Mouse (Mus musculus) cortical plate, adult 2 months (tissue): Measurements from ENCODE around the gene Mrps34. TPM values are rescaled to one million over a fixed set of nuclear protein-coding genes. Genes with fewer than 3 reads are reported as not detected.

ENCODE experiments used
- H3K27ac ChIP-seq: fragments of 200-500 bp; 2 replicates; pipeline ENCODE4 v1.5.1; 2012; ENCODE audit warnings: low read length, control low read depth, inconsistent platforms; ENCODE audit not compliant: insufficient read depth
- H3K4me1 ChIP-seq: fragments of 200-500 bp; 2 replicates; pipeline ENCODE4 v1.6.1; 2011; ENCODE audit warnings: low read length; ENCODE audit not compliant: control insufficient read depth, insufficient read depth
- H3K4me3 ChIP-seq: fragments of 200-500 bp; 2 replicates; pipeline ENCODE4 v1.5.1; 2011; ENCODE audit warnings: mild to moderate bottlenecking, low read length, control low read depth; ENCODE audit not compliant: insufficient read depth
- CTCF ChIP-seq: fragments of 200-500 bp; IDR thresholded peaks from 2 replicates; pipeline ENCODE4 v1.5.1; 2011; ENCODE audit warnings: mild to moderate bottlenecking, control low read depth, low read length; ENCODE audit not compliant: insufficient read depth; ENCODE audit errors: extremely low read depth
- POLR2A ChIP-seq: fragments of 200-500 bp; IDR thresholded peaks from 2 replicates; pipeline ENCODE4 v1.6.1; 2011; ENCODE audit warnings: mild to moderate bottlenecking, low read length, control low read depth; ENCODE audit not compliant: insufficient read depth; ENCODE audit errors: extremely low read depth
- polyA plus RNA-seq: library from polyadenylated mRNA; depleted of rRNA; stranded (reverse); fragments of >200 nt; gene quantifications from 2 replicates; pipeline ENCODE4 v1.2.3, GENCODE M21; 2012

Gene Mrps34
- polyA plus RNA-seq, 1 experiment = 115 TPM

DNA sequence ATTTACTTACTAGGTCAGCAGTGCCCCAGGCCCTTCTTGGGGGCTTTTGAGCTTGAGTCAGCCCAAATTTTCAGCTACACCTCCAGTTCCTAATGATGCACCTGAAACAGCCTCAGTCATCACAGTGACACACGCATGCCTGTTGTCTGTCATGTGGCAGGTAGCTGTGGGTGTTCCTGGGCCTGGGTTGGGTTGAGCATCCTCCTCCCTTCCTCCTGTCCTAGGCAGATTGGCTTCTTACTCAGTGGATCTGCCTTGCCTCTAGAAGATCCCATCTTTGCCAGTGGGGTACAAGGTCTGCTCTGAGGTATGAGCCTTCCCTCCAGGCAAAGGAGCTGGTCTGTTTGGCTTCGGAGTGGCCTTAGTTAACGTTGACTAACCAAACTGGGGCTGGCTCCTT is 6.1 kb upstream of the Mrps34 start:
- H3K4me1 ChIP-seq = peaks cover 5% of the 10 kb centered on the region; the same call in 1 of the 2 replicates

DNA sequence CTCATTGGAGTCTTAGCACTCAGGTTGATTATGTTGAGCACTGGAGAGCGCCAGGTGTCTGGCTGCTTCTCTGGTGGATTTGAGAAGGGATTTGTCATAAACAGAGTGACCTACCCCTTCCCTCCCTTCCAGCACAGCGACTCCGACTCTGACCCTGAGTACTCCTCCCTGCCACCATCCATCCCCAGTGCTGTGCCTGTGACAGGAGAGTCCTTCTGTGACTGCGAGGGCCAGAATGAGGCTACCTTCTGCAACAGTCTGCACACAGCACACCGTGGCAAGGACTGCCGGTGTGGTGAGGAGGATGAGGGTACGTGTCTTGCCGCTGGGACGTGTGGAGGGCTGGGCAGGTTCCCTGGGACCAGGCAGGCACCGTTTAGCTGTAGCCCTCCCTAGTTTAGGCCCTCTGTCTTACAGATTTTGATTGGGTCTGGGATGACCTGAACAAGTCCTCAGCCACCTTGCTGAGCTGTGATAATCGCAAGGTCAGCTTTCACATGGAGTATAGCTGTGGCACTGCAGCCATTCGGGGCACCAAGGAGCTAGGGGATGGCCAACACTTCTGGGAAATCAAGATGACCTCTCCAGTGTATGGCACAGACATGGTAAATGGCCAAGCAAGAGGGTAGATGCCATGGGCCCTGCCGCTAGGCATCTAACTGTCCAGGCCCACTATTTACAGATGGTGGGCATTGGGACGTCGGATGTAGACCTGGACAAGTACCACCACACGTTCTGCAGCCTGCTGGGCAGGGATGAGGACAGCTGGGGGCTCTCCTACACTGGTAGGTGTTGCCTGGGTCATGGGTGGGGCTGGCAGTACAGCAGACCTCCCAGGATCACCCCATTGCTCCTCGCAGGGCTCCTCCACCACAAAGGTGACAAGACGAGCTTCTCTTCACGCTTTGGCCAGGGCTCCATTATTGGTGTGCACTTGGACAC is 4.5 kb upstream of the Mrps34 start:
- no peak overlapping the region for H3K4me3 ChIP-seq
- peaks cover 4% of the 10 kb centered on the region; the same call in 1 of the 2 replicates for H3K4me1 ChIP-seq
- no peak overlapping the region for H3K27ac ChIP-seq
- no peak for TF ChIP-seq CTCF
- TF ChIP-seq POLR2A = peak; percentile 43

More for the DNA sequence above, 6.1 kb upstream of the Mrps34 start:
- no peak overlapping the region for H3K4me3 ChIP-seq
- TF ChIP-seq CTCF (no peak), POLR2A (peak; percentile 44)
- H3K27ac ChIP-seq = no peak overlapping the region

DNA sequence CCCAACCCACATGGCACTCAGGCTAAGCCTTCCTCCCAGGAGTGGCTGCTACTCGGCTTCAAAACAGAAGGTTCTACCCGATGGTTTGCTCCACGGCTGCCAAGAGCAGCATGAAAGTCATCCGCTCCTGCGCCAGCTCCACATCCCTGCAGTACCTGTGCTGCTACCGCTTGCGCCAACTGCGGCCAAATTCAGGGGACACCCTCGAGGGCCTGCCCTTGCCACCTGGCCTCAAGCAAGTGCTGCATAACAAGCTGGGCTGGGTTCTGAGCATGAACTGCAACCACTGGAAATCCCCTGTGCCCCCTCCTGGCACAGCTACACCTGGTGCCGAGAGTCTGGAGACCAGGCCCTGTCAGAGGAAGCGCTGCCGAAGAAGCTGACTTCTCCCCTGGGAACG is 3.6 kb upstream of the Mrps34 start:
- peaks cover 3% of the 10 kb centered on the region; the same call in 1 of the 2 replicates for H3K4me1 ChIP-seq
- no peak overlapping the region for H3K4me3 ChIP-seq
- TF ChIP-seq POLR2A (no peak), CTCF (no peak)
- H3K27ac ChIP-seq = no peak overlapping the region

GRCm38 (mm10) chr17:24892785-24893184 is 2.1 kb upstream of the Mrps34 start:
- no peak overlapping the region for H3K4me3 ChIP-seq
- no peak for TF ChIP-seq CTCF
- no peak for TF ChIP-seq POLR2A
- peaks cover 4% of the 10 kb centered on the region; the same call in 1 of the 2 replicates for H3K4me1 ChIP-seq
- H3K27ac ChIP-seq = no peak overlapping the region

DNA sequence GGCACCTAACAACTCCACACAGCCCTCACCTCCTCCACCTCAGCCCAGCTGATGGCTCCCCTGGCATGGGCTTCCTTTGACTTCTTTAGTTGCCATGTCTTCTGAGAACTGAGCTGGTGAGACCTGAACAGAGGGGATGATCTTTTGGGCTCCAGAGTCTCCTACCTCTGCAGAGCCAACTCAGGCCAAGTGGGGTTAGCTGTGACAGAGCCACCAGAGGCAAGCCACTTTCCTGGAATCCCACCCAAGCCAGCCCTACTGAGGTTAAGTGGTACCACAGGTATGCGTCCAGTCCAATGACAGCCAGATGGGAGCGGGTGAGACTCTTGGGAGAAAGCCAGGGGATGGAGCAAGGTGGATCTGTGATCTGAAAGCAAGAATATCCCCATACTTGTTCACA is 1.6 kb upstream of the Mrps34 start:
- Histone ChIP-seq H3K27ac (no peak overlapping the region), H3K4me1 (peaks cover 4% of the 10 kb centered on the region; the same call in 1 of the 2 replicates), H3K4me3 (no peak overlapping the region)
- 0 out of 2 replicates have a peak, but pooled peaks have one; percentile 15 for TF ChIP-seq POLR2A
- TF ChIP-seq CTCF = no peak

- peaks cover 4% of the 10 kb centered on the region; the same call in 1 of the 2 replicates for H3K4me1 ChIP-seq
- peak overlapping the region; percentile 80 for H3K4me3 ChIP-seq
- no peak for TF ChIP-seq CTCF
- no peak for TF ChIP-seq POLR2A
- no peak overlapping the region for H3K27ac ChIP-seq
These were observed 588 bp upstream of the Mrps34 start for GRCm38 (mm10) chr17:24894061-24894994.

DNA sequence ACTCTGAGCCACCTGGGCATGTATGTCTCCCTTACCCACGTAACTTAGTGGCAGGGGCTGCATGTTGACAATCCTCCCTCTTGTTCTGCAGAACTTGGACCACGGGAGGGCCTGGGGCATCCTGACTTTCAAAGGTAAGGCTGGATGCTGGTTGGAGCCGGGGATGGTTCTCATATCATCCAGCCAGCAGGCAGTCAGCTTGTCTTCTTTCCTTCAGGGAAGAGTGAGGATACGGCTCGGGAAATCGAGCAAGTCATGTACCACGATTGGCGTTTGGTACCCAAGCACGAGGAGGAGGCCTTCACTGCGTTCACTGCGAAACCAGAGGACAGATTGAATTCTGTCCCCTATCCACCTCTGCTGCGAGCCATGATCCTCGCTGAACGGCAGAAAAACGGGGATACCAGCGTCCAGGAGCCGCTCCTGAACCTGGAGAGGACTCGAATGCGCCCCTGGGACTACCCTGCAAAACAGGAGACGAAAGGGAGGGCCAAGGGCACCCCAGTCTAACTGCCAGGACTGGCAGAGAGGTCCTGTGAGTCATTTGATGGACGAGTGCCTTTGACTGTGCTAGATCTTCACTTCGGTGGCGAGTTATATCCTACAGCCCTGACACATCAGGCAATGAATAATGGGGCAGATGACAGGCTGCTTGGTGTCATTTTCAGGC is 790 bp downstream of the Mrps34 start:
- peaks cover 5% of the 10 kb centered on the region; the same call in 1 of the 2 replicates for H3K4me1 ChIP-seq
- peak overlapping the region; percentile 85 for H3K27ac ChIP-seq
- peak overlapping the region; percentile 80 for H3K4me3 ChIP-seq
- no peak for TF ChIP-seq POLR2A
- TF ChIP-seq CTCF = no peak

GRCm38 (mm10) chr17:24896241-24896992 is 1.5 kb downstream of the Mrps34 start, which contains the start of gene Nme3:
Gene Nme3, plus strand, starts transcription at chr17:24896500.
- TF ChIP-seq CTCF (no peak), POLR2A (peak; percentile 58; the same call in 1 of the 2 replicates)
- peaks cover 5% of the 10 kb centered on the region; the same call in 1 of the 2 replicates for H3K4me1 ChIP-seq

GRCm38 (mm10) chr17:24896993-24897269 is 2.0 kb downstream of the Mrps34 start:
- no peak for TF ChIP-seq CTCF
- no peak for TF ChIP-seq POLR2A
- peak overlapping the region; percentile 85 for H3K27ac ChIP-seq
- peaks cover 5% of the 10 kb centered on the region; the same call in 1 of the 2 replicates for H3K4me1 ChIP-seq
- peak overlapping the region; percentile 80 for H3K4me3 ChIP-seq

More at GRCm38 (mm10) chr17:24896241-24896992, 1.5 kb downstream of the Mrps34 start, which contains the start of gene Nme3:
- peak within 1 kb of the TSS; percentile 80 for H3K4me3 ChIP-seq
- H3K27ac ChIP-seq = peak within 1 kb of the TSS; percentile 85
